Comparison of ENCODE assay signal across 10 mouse cellular contexts in the genomic region with DNA sequence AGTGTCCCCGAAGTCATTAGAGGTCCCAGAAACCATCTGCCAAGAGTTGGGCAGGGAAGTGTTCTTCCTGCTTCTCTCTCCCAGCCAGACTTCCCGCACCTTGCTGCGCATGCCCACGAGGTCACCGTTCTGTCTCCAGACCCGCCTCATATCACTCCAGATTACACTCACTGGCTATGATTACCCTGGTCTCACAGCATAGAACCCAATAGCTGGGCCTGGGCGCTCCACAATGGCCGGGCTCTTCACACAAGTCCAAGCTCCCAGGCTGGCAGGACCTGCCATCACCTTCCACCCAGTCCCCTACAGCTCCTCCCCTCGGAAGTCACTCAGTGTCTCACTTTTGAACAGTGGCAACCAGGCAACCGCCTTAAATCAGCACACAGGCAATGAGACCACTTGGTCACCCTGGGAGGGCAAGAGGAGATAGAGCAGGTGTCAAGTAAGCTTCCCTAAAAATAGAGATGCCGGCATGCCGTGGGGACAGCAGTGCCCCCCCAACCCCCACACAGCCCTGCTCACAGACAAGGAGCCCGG. TPM values are rescaled to one million over a fixed set of nuclear protein-coding genes. Genes with fewer than 3 reads are reported as not detected.
DNase-seq lines count a peak whose midpoint lies in the region; ATAC-seq and TF ChIP-seq lines count a peak whose summit lies in the region.
"Had no signal": no experiment of that assay in that cellular context is flagged by ENCODE, and none has a peak within 500 bp of the region (broad histone marks: within the 10 kb centered on the region; RNA-seq: fewer than 3 reads in every experiment).

No protein-coding gene starts in this region.

- peaks cover 51% of the 10 kb centered on the region for H3K27me3 ChIP-seq in hindbrain, embryonic 10.5 days (ENCODE audit: insufficient read depth, poor library complexity, severe bottlenecking)
- peaks cover 22% of the 10 kb centered on the region for H3K27me3 ChIP-seq in hindbrain, embryonic 11.5 days (ENCODE audit: control insufficient read depth, insufficient read depth, low read length)
- peaks cover 20% of the 10 kb centered on the region for H3K27me3 ChIP-seq in embryonic facial prominence, embryonic 15.5 days
- H3K27me3 ChIP-seq in stomach, embryonic 15.5 days (replicated peaks), result peaks cover 3% of the 10 kb centered on the region; the same call in 1 of the 2 replicates

- no peak for TF ChIP-seq CTCF in lung, adult 2 months (IDR thresholded peaks at IDR 0.05; ENCODE audit: insufficient read depth, low read length)

- TF ChIP-seq POLR2A in lung, adult 2 months (IDR thresholded peaks at IDR 0.05; ENCODE audit: borderline replicate concordance, extremely low read depth, low read depth, low read length), result 0 out of 2 replicates have a peak, but pooled peaks have one; percentile 15

- no peaks in the 10 kb centered on the region for H3K36me3 ChIP-seq in hindbrain, embryonic 10.5 days
- no peaks in the 10 kb centered on the region for H3K36me3 ChIP-seq in hindbrain, embryonic 11.5 days (ENCODE audit: control insufficient read depth, insufficient read depth, low read length)
- no peaks in the 10 kb centered on the region for H3K36me3 ChIP-seq in embryonic facial prominence, embryonic 15.5 days
- H3K36me3 ChIP-seq in stomach, embryonic 15.5 days, result no peaks in the 10 kb centered on the region; the same call in 1 of the 2 replicates

- no peak for ATAC-seq in hindbrain, embryonic 11.5 days (ENCODE audit: low FRiP score)
- ATAC-seq in embryonic facial prominence, embryonic 15.5 days (ENCODE audit: insufficient number of reproducible peaks, low FRiP score, low TSS enrichment, low read depth), result no peak
- ATAC-seq in stomach, embryonic 15.5 days (ENCODE audit: insufficient read depth, low FRiP score, low read depth), result no peak

- intact Hi-C loops in heart, postnatal 10 days (cut with DNase I), result loop anchor here (5.0 kb wide), 1 partner anchor 35 kb away; no protein-coding TSS in a partner anchor

- H3K27ac ChIP-seq in hindbrain, embryonic 10.5 days, result peak overlapping the region; percentile 74; the same call in 1 of the 2 replicates
- no peak overlapping the region for H3K27ac ChIP-seq in hindbrain, embryonic 11.5 days (ENCODE audit: low read depth, low read length)
- peak overlapping the region; percentile 85 for H3K27ac ChIP-seq in embryonic facial prominence, embryonic 15.5 days (replicated peaks)
- peak overlapping the region; percentile 95 for H3K27ac ChIP-seq in stomach, embryonic 15.5 days

- no peak for DNase-seq in hindbrain, embryonic 10.5 days (ENCODE audit: low spot score)
- DNase-seq in hindbrain, embryonic 11.5 days (ENCODE audit: low spot score), result no peak
- peak; percentile 66 to 68 for DNase-seq in heart, postnatal 10 days
- peak; percentile 42 for DNase-seq in lung, adult 2 months
- no peak for DNase-seq in adrenal gland, adult 2 months
- DNase-seq in thymus, postnatal 10 days (ENCODE audit: low spot score in 2 of 2), result no peak

- WGBS in hindbrain, embryonic 10.5 days, result 72% methylated on average over 13 of the region's 13 CpGs
- 76% methylated on average over 13 of the region's 13 CpGs for WGBS in hindbrain, embryonic 11.5 days
- 54% methylated on average over 13 of the region's 13 CpGs for WGBS in embryonic facial prominence, embryonic 15.5 days
- WGBS in lung, adult 2 months, result 28% methylated on average over 13 of the region's 13 CpGs
- 56% methylated on average over 13 of the region's 13 CpGs for WGBS in stomach, embryonic 15.5 days

- no peak overlapping the region for H3K4me2 ChIP-seq in hindbrain, embryonic 11.5 days (replicated peaks; ENCODE audit: low read depth, low read length)
- peak overlapping the region; percentile 93 for H3K4me2 ChIP-seq in embryonic facial prominence, embryonic 15.5 days (replicated peaks)
- H3K4me2 ChIP-seq in stomach, embryonic 15.5 days, result peak overlapping the region; percentile 92

- H3K9ac ChIP-seq in hindbrain, embryonic 11.5 days (ENCODE audit: low read depth, low read length), result no peak overlapping the region
- H3K9ac ChIP-seq in embryonic facial prominence, embryonic 15.5 days, result peak overlapping the region; percentile 47
- H3K9ac ChIP-seq in stomach, embryonic 15.5 days, result peak overlapping the region; percentile 46

- no peaks in the 10 kb centered on the region for H3K9me3 ChIP-seq in hindbrain, embryonic 10.5 days
- no peaks in the 10 kb centered on the region for H3K9me3 ChIP-seq in hindbrain, embryonic 11.5 days (ENCODE audit: control insufficient read depth, low read length)
- no peaks in the 10 kb centered on the region for H3K9me3 ChIP-seq in embryonic facial prominence, embryonic 15.5 days (replicated peaks)
- no peaks in the 10 kb centered on the region for H3K9me3 ChIP-seq in stomach, embryonic 15.5 days

- H3K4me3 ChIP-seq in hindbrain, embryonic 10.5 days, result peak overlapping the region; percentile 54; the same call in 1 of the 2 replicates
- no peak overlapping the region; the same call in 1 of the 2 replicates for H3K4me3 ChIP-seq in hindbrain, embryonic 11.5 days (ENCODE audit: low read depth, low read length)
- peak overlapping the region; percentile 50 for H3K4me3 ChIP-seq in embryonic facial prominence, embryonic 15.5 days (replicated peaks)
- peak overlapping the region; percentile 64 for H3K4me3 ChIP-seq in lung, adult 2 months (replicated peaks; ENCODE audit: extremely low read depth, low read depth, low read length)
- H3K4me3 ChIP-seq in stomach, embryonic 15.5 days (replicated peaks), result peak overlapping the region; percentile 49

- H3K4me1 ChIP-seq in hindbrain, embryonic 10.5 days (replicated peaks), result peaks cover 73% of the 10 kb centered on the region
- H3K4me1 ChIP-seq in hindbrain, embryonic 11.5 days (replicated peaks; ENCODE audit: control insufficient read depth, insufficient read depth, low read length), result peaks cover 22% of the 10 kb centered on the region
- peaks cover 54% of the 10 kb centered on the region for H3K4me1 ChIP-seq in embryonic facial prominence, embryonic 15.5 days
- H3K4me1 ChIP-seq in lung, adult 2 months (ENCODE audit: control insufficient read depth, insufficient read depth, low read length), result peaks cover 22% of the 10 kb centered on the region
- peaks cover 51% of the 10 kb centered on the region for H3K4me1 ChIP-seq in stomach, embryonic 15.5 days

RNA-seq across cellular contexts. Expression of gene Crybb3, which starts 55.6 kb away (rescaled TPM):
- polyA plus RNA-seq in hindbrain, embryonic 10.5 days (2016; fragmentation: Nextera tagmentation; extraction: Ambion mirVana), result 0.25 and 0.50 TPM in 2 replicates
- polyA plus RNA-seq in hindbrain, embryonic 11.5 days (2014; fragmentation: Nextera tagmentation; extraction: Ambion mirVana), result 0.31 and 0.85 TPM in 2 replicates
- polyA plus RNA-seq in embryonic facial prominence, embryonic 15.5 days (2015; fragmentation: Nextera tagmentation; extraction: Ambion mirVana), result 5.0 and 5.4 TPM in 2 replicates
- total RNA-seq in heart, postnatal 10 days (2021), result 1 to 10 TPM; 2.0 to 2.1 TPM
- 5.2 and 5.7 TPM in 2 replicates for polyA plus RNA-seq in lung, adult 2 months (2012; rRNA removed)
- polyA plus RNA-seq in stomach, embryonic 15.5 days (2015; fragmentation: Nextera tagmentation; extraction: Ambion mirVana), result 1.1 and 1.2 TPM in 2 replicates
- under 1 TPM; 0.23 to 0.31 TPM for total RNA-seq in adrenal gland, adult 2 months (2021)
- 0.91 and 1.9 TPM in 2 replicates for polyA plus RNA-seq in adrenal gland, adult 2 months (2012; rRNA removed)
- polyA plus RNA-seq: C2C12; erythroblast, embryonic 14.5 days had no signal

Comparison
In these comparisons a context has a peak if more than half of its experiments do, and no peak if none do; other contexts are left out.
1. DNase-seq: peak in heart, postnatal 10 days (2 of 2) and lung, adult 2 months (single experiment); none in hindbrain, embryonic 10.5 days (single experiment), hindbrain, embryonic 11.5 days (single experiment), adrenal gland, adult 2 months (single experiment) and thymus, postnatal 10 days (0 of 2).